Mouse (Mus musculus) kidney, postnatal 4 days (tissue): ENCODE measurements at regions not wholly inside any gene's neighbourhood (a gene's known extent, or its start where the extent isn't known, plus 50 kb on each side); places are given as distances from the start of the nearest gene placed in this dataset.

Experiments
- DNase-seq, 2 experiments: peaks; one replicate each; pipeline ENCODE4 v3.0.0; 2021; ENCODE audit warnings: mixed read lengths in 2 of 2

DNA sequence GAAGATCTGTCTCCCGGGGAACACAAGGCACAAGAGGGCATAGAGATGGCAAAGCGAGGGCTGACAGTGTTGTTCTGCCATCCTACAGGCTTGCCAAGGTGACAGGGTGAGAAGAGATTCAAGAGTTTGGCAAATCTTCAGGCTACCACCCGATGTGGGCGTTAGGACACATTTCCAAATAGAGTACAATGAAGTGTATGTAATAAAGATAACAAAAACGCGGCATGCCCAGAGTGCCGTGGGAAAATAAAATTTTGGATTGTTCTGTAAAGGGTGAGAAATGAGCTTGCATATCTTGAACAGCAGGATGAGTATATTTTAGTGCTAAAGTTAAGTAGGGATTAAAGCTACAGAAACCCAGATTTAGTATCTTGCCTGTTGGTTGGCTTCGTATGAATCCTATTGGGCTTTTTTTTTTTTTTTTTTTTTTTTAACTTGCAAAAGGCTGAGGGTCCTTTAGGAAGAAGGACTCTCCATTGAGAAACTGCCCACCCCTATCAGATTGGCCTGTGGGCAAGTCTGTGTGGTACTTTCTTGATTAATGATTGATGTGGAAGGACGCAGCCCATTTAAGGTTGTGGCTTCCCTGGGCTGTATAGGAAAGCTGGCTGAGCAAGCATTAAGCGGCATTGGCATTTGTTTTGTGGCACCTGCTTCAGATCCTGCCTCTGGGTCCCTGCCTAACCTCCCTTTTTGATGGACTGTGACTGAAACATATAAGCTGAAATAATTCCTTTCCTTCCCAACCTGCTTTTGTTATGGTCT, 131.7 kb upstream of the Marcks start:
- DNase-seq = no peak

DNA sequence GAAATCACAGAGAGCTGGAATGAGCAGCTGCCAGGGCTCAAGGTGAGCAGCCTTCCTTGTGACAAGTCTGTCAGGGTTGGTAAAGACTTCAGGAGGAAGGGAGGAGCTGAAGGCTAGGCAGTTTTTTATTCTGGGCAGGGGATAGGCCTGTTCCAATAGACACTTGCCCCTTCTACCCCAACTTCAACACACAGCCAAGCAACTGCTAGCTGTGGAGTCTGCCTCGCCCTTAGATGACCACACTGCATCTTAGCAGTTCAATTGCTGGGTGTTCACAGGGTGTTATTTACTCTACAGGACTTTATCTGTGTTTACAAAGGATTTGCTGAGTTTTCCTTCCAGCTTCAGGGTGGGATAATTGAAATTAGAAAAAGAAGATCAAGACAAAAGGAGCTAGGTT, 128.2 kb upstream of the Marcks start:
- no peak for DNase-seq

DNA sequence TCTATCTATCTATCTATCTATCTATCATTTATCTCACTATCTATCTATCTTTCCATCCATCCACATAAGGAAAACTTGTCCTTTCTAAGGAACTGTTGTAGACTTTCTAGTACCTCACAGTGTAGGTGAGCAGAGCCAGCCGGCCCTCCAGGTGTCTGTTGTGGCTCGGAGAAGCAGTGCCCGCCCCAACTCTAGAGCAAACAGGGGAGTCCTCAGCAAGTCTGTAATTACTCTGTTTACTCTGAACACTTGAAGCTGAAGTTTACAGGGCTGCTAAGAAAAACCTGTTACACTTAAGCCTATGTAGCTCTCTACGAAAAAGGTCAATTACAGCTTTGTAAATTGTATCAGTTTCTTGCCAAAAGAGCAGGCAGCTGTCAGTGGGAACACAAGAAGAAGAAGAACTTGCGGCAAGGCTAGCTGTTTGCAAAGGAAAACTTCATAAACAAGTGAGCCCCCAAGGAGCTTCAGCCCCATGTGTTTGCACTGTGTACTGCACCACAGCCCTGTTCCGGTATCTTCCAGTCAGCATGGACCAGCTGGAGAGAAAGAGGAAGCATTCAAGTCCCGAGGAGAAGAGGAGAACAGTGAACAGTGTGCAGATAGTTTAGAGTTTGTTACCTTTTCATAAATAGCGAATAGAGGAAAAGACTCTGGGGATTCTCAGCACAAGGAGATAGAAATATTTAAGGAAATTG, 122.2 kb upstream of the Marcks start:
- peak; percentile 32 to 48 for DNase-seq

DNA sequence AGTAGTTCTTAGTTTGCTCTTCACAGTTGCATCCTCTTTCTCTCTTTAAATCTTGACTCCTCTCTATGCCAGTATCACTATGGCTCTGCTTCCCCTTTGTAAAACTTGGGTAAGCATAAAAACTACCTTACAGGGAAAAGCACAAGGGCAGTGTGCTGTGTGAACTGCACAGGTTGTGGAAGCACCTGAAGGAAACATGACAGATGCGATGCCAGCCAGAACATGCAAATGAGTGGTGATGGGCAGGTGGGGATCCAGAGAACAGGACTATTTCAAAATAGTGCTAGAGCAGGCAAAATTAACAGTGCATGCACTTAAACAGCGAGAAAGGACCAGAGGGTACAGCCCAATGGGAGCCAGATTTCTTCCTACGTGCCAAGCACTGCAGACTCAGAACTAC, 120.5 kb upstream of the Marcks start:
- DNase-seq = no peak

DNA sequence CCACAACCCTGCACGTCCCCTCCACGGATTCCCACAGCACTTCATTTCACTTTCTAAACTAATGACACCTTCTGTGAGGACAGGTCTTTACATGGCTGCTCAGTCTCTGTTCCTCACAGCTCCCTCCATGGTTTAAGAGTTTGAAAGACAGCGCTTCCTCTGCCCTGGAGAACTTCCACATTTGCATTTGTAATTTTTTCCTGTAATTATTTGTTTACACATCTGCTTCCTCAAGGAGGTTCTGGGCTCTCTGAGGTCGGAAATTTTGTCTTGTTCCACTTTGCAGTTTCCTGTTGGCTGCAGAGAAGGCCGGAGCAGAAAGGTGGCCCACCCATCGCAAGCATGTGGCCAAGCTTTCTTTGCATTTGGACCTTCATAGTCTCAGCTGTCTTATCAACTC, 118.8 kb upstream of the Marcks start:
- no peak for DNase-seq

DNA sequence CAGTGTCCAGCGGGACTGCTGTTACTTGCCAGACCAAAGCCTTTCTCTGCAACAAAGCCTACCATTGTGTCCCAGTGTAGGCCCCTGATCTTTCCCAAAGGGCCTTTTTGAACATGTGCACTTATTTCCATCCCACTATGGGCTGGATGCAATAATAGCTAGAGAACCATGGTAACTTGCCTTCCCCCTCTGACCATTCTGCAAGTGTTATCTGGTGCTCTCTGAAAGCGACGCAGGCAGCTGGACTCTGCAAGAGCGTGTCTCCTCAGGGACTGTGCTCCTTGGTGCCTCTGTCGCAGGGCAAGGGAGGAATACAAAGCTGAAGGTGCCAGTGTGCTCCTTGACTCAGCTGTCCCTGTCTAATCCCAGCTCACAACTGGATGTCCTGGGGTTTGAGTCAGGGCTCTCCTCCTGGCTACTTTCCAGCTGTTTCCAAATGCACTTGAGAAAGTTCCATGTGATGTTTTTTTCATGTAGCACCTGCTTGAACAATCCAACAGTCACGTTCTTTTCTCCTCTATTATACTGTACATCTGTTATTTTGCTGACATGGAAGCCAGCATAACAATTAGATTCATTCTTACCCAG, 112.3 kb upstream of the Marcks start:
- DNase-seq = no peak

DNA sequence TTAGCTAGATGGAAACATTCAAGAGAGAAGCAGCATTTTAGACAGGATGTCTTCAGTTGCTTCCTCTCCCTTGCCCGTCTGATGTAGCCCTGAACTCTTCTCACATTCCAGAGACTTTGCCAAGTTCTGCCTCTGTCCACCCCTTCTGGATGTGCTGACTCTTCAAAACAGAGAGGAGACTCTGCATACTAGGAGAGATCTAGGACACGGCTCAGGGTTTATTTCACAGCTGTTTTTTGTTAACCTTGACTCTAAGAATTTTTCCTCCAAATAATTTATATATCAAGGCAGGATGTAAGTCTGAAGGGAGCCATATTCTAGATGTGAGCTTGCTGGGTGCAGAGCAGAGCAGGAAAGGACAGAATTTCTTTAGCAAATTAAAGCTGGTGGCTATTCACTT, 111.4 kb upstream of the Marcks start:
- DNase-seq = peak in 1 of 2 experiments; percentile 35

DNA sequence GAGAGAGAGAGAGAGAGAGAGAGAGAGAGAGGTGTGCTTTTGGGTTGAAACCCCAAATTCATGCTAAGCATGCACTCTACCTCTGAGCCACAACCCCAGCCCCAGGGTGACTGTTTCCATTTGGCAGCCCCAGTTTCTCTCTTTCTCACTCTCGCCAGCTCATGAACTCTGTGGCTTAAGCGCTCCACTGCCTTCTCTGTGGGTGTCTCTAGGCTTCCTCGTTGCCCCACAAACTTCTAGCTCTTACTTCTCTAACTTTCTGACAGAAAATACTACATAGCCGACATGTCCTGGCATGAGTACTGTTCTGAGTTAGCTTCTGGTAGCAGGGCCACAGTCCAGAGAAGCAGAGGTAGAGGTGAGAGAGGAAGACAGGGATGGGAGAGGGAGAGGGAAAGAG, 110.8 kb upstream of the Marcks start:
- DNase-seq = no peak

DNA sequence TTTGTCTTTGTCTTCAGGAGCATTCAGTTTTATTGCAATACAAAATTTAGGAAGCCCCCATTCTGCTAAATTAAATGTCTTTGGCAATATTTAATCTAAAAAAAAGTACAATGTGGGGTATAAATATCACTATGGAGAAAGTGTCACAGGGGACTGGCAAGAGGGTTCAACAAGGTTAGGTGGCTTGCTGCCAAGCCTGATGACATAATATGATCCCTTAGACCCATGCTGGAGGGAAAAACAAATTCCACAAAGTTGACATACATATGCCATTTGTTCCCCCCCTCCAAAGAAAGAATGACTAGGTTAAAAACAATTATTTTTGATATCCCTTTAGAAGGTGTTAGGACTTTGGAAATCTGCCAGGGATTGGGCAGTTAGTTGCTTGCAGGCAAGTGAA, 108.4 kb upstream of the Marcks start:
- no peak for DNase-seq

DNA sequence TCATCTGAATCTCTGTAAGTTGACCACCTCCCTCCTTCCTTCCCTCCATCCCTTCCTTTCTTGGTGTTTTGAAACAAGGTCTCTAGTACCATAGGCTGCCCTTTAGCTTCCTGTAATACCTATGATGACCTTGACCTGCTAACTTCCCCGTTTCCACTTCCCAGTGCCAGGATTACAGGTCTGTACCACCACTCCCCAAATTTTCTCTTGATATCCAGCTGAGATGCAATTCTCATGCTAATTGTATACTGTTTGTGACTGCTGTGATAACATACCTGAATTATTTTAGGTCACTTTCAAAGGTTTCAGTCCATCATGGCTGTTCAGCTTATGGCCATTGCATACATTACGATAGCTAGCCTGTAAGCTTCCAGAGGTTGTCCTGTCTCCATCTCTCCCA, 104.4 kb upstream of the Marcks start:
- no peak for DNase-seq

DNA sequence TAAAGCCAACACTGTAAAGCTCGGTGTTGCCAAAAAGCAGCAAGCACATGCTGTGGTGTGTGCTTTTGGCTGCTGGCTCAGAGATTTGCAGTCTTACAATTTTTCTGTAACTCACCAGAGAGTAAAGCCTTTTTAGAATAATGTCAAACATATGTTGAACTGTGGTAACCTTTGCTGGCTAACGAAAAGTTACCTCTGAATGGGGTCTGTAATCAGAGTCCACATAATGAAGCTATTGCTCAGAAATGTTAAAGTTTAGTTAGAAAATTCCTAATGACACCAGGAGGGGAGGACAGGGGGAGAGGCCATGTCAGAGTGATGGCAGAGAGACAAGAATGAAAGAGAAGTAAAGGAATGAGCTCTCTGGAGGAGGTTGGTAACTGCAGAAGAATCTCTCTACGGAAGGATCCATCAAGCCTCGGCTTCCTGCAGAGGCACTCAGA, 103.1 kb upstream of the Marcks start:
- DNase-seq = no peak

DNA sequence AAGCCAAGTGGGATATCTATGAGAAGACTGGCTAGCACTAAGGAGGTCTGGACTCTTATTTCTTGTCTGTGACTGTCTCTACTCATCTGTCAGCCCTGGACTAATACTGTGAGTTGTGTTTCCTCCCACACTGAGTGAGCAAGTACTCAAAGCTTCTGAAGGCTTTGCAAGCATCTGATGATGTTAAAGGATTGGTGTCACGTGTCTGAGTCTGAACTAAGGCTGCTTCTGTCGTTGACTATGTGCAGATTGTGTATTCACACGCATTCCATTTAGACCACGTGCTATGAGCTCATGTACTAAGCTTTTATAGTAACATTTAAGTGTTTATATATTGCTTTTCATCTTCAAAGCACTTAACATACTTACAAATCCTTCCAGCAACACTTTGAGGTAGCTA, 101.9 kb upstream of the Marcks start:
- no peak for DNase-seq

DNA sequence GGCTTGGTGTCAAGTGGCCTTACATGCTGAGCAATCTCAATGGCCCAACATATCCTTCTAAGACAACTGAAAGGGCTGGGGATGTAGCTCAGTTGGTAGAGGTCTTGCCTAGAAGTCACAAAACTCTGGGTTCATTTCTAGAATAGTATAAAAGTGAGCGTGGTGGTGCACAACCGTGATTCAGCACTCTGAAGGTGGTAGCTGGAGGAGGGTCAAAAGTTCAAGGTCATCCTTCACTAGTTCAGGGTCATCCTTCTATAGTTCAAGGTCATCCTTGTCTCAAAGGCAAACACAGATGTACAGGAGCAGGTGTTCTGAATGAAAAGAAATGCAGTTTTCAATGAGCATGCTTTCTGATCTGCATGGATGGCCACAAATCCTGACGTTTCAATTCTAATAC, 101.5 kb upstream of the Marcks start:
- DNase-seq = no peak

DNA sequence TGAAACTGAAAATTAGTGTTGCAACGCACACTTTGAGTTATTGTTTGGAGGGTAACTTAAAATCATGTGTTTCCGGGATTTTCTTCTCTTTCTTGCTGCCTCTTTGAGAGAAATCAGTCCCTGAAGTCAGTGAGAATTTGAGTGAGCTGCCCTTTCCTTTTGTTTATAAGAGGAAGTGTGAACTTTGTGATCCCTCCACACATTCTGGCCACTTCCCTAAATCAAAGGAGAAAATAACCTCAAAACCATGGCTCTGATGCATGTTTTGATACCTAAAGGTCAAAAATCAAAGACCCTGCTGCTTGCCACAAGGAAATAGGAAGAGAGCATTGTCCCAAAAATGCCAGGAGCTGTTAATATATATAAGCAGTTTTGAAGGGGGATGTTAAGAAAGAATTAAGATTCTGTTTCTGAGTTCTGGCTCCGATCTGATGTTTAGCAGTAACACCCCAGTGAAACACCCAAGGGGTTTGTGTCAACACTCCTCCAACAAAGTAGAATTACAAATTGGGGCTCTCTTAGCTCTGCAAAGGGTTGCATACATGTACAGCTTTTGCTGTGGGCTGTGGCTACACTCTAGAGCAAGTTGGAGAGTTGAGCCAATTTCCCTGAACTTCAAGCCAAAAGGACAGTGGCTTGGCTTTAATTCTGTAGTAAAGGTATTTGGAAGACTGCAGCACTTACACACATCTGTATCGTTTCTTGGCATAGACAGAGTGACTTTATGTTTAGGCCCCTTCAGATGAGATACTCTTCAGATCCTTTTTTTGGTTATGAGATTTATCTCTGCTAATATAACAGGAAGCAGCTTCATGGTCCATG, 97.5 kb upstream of the Marcks start:
- no peak for DNase-seq

DNA sequence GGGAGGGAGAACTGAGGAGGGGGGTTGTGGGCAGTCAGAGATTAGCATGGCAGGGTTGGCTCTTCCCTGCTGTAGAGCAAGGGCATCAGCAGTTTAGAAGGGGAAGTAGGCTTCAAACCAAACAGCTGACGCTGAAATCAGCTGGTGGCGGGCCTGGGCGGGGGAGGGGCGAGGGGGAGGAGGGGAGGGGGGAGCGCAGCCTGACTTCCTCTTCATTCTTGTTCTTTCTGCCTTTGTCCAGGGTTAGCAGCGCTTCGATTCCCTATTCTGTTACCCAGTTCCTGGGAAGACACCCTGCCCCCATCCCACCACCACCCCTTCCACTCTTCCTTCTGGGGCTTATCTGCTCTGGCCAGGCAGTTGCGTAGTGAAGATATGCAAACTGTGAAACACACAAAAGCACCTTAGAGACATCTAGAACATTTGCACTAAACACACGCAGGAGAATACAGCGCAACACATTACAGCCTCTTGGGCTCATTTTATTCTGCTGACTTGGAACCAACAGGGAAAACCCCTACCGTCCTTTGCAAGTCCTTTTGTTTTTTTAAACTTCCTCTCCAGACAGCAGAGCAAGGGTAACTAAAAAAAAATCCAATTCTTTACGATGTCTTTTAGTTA, 93.3 kb upstream of the Marcks start:
- peak; percentile 45 to 58 for DNase-seq

DNA sequence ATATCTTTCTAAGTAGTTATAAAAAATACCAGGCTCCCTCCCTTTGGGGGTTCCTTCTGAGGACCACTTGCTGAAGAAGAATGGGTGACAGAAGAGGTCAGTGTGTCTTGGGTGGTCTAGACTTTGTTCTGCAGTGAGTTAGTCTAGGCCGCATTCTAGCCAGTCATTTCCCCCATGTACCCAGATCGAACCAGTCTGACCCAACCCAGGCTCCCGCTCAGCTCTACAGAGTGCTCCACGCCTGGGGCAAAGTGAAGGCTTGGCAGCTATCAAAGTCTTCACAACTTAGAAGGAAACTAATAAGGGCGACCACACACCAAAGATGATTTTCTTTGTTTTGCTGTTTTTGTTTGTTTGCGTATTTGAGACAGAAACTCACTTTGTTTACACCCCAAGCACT, 92.4 kb upstream of the Marcks start:
- no peak for DNase-seq

DNA sequence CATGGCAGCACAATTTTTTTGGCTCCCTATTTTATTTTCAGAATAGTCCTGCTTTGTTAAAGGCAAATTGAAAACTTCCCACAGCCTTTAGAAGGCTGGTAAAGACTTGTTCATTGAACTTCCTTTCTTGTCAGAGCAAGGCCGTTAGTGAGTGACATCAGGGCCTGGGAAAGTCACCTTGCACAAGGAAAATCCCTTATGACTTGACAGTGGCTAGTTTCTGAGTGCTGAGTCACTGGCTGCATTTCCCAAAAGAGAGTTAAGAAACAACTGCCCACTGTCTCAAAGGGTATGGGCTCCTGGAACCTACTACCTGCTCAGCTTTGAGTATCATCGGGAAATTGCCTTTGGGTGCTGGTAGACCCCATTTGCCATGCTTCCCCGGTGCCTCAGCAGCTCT, 89.2 kb upstream of the Marcks start:
- no peak for DNase-seq

DNA sequence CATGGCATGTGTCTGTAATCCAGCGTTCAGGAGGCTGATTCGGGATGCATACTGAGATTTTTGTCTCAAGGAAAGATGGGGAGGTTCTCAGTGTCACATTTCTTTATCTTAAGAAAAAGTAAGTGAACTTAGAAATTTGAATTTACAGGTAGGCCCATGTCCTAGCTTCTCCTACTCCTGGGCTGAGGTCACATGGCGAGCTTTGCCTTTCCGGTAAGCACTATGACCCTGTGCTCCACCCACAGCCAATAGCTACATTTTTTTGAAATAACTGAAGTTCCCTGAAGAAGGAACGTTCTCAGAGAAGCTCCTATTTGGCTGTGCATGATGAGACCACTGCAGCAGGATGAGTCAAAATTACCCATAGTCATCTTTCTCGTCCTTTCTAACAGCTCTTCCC, 83.0 kb upstream of the Marcks start:
- DNase-seq = no peak

DNA sequence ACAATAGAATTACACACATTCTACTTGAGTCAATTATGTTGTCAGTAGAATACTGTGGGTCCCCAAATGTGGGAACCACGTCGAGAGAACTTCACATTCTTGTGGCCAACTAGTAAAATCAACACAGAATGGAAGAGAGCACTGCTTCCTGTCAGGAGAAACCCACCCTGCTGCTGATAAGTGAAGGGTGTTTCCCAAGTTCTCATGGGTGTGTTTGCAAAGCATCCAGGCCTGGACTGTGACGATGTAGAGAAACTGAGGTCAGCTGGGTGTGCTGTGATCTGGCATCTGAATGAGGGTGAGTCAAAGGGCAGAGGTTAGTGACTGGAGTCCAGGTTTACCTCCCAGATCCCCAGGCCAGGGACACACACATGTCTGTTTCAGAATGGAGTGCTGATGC, 81.7 kb upstream of the Marcks start:
- DNase-seq = peak in 1 of 2 experiments; percentile 2

DNA sequence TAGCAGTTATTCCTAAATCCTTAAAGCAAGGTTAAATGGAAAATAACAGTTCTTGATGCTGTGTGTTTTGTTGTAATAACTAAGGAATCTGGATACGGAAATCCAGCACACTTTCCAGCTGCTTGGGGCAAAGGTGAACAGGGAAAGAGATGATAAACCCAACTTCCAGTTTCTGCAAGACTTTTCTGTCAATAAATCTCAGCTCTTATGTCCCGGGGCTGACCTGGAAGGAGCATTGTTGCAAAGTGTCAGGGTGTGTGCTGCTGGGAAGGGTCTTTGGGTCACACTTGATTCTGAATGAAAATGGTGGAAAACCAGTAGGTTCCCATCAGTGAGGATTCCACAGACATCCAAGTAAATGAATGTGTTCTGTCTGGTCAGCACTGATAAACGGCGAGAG, 81.2 kb upstream of the Marcks start:
- peak; percentile 17 to 37 for DNase-seq

DNA sequence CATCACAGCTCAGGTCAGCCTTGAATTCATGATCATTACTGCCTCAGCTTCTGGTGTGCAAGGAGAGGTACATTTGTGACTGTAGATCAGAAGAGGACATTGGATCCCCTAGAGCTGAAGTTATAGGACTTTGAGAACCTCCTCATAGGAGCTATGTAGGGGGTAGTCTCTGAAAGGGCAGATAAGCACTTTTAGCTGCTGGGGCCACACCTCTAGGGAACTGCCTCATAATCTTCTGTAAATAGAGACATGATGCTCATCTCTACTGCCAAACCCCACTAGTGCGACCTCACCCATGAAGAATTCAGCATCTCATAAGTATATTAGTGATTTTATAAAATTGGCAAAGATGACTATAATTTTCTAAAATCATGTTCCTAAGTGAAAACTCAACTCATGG, 80.7 kb upstream of the Marcks start:
- DNase-seq = no peak

DNA sequence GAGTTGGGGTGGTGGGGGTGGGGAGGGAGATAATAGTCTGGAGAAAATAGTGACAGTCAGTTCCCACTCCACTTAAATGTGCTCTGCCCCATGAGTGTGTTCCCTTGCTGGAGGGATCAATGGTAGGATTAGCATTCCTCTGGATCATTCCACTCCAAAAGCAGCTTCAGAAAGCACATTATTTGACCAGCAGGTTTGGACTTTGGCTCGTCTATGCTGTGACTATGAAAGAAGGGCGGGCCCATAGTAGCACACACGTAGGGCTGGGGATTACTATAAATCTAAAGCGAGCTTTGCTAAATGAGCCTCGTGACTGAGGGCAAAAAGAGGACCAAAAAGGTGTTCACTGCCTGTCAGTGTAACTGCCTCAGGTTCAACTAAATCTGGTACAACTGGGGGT, 75.9 kb upstream of the Marcks start:
- DNase-seq = no peak
